Mouse (Mus musculus) kidney, adult 2 months (tissue): ENCODE results near the gene Lgals9.

Experiments
- CTCF ChIP-seq: fragments of 200-500 bp; conservative IDR thresholded peaks from 2 replicates; pipeline ENCODE4 v1.5.1; 2011; ENCODE audit warnings: low read depth, mild to moderate bottlenecking, control low read depth, low read length, moderate library complexity, mixed read lengths; ENCODE audit not compliant: insufficient read depth, insufficient read length
- POLR2A ChIP-seq: fragments of 200-500 bp; IDR thresholded peaks from one replicate; pipeline ENCODE4 v1.6.1; 2011; ENCODE audit warnings: low read depth, low read length, control low read depth

GRCm38 (mm10) chr11:78976731-78977510 lies 7.8 kb downstream of the Lgals9 start:
- TF ChIP-seq CTCF, result no peak
- TF ChIP-seq POLR2A, result no peak
